Mouse (Mus musculus) limb, embryonic 15.5 days (tissue): ENCODE measurements at regions not wholly inside any gene's neighbourhood (a gene's known extent, or its start where the extent isn't known, plus 50 kb on each side); places are given as distances from the start of the nearest gene placed in this dataset.

ENCODE experiments used
- ATAC-seq: fragments of 200-750 bp; cut with Nextera tagmentation; 2 replicates; pipeline ENCODE4 v1.8.0; 2017; ENCODE audit warnings: low read depth, moderate TSS enrichment; ENCODE audit not compliant: insufficient number of reproducible peaks, low FRiP score, low TSS enrichment
- H3K27ac ChIP-seq: fragments of 300-500 bp; sonication (generic); 2 replicates; pipeline ENCODE4 v1.5.1; 2015; ENCODE audit warnings: moderate library complexity, mild to moderate bottlenecking, inconsistent platforms
- H3K27me3 ChIP-seq: fragments of 300-500 bp; sonication (generic); 2 replicates; pipeline ENCODE4 v1.6.1; 2015; ENCODE audit warnings: inconsistent platforms
- H3K36me3 ChIP-seq: fragments of 300-500 bp; sonication (generic); 2 replicates; pipeline ENCODE4 v1.6.1; 2015; ENCODE audit warnings: inconsistent platforms
- H3K4me1 ChIP-seq: fragments of 300-500 bp; sonication (generic); 2 replicates; pipeline ENCODE4 v1.6.1; 2015; ENCODE audit warnings: inconsistent platforms
- H3K4me2 ChIP-seq: fragments of 300-500 bp; sonication (generic); 2 replicates; pipeline ENCODE4 v1.6.1; 2015; ENCODE audit warnings: mild to moderate bottlenecking, inconsistent platforms
- H3K4me3 ChIP-seq: fragments of 300-500 bp; sonication (generic); 2 replicates; pipeline ENCODE4 v1.5.1; 2015; ENCODE audit warnings: mild to moderate bottlenecking, inconsistent platforms
- H3K9ac ChIP-seq: fragments of 300-500 bp; sonication (generic); 2 replicates; pipeline ENCODE4 v1.6.1; 2015; ENCODE audit warnings: inconsistent platforms
- H3K9me3 ChIP-seq: fragments of 300-500 bp; sonication (generic); 2 replicates; pipeline ENCODE4 v1.6.1; 2016; ENCODE audit warnings: inconsistent platforms
- WGBS: fragments of 180-500 bp; shearing (Covaris S2); methylation state at CpG from one replicate; pipeline ENCODE4 v1.1.7; 2015; 5-methylcytosine and 5-hydroxymethylcytosine counted together

- no peaks in the 10 kb centered on the region for H3K4me1 ChIP-seq
- H3K27ac ChIP-seq = no peak overlapping the region
- H3K4me2 ChIP-seq = no peak overlapping the region
- no peaks in the 10 kb centered on the region for H3K36me3 ChIP-seq
- 74% methylated on average over 2 of the region's 2 CpGs for WGBS
- no peak overlapping the region for H3K4me3 ChIP-seq
- H3K9me3 ChIP-seq = no peaks in the 10 kb centered on the region
- H3K9ac ChIP-seq = no peak overlapping the region
- ATAC-seq = no peak
- no peaks in the 10 kb centered on the region for H3K27me3 ChIP-seq
Observed at GRCm38 (mm10) chr8:42219857-42220600, 803.2 kb upstream of the Frg1 start.

- no peak overlapping the region for H3K27ac ChIP-seq
- H3K9me3 ChIP-seq = no peaks in the 10 kb centered on the region
- no peak overlapping the region for H3K9ac ChIP-seq
- no peaks in the 10 kb centered on the region for H3K36me3 ChIP-seq
- ATAC-seq = no peak
- WGBS = 43% methylated on average over 2 of the region's 2 CpGs
- H3K27me3 ChIP-seq = no peaks in the 10 kb centered on the region
- no peak overlapping the region for H3K4me2 ChIP-seq
- H3K4me1 ChIP-seq = no peaks in the 10 kb centered on the region
- H3K4me3 ChIP-seq = no peak overlapping the region
Observed at GRCm38 (mm10) chr8:42210943-42211342, 794.1 kb upstream of the Frg1 start.

GRCm38 (mm10) chr8:42209989-42210388 is 793.1 kb upstream of the Frg1 start:
- no peaks in the 10 kb centered on the region for H3K27me3 ChIP-seq
- H3K9ac ChIP-seq = no peak overlapping the region
- H3K27ac ChIP-seq = no peak overlapping the region
- ATAC-seq = no peak
- no peaks in the 10 kb centered on the region for H3K36me3 ChIP-seq
- H3K4me1 ChIP-seq = no peaks in the 10 kb centered on the region
- no peaks in the 10 kb centered on the region for H3K9me3 ChIP-seq
- H3K4me3 ChIP-seq = no peak overlapping the region
- no peak overlapping the region for H3K4me2 ChIP-seq

- Histone ChIP-seq H3K4me3 (no peak overlapping the region), H3K36me3 (no peaks in the 10 kb centered on the region), H3K4me1 (no peaks in the 10 kb centered on the region), H3K4me2 (no peak overlapping the region), H3K27ac (no peak overlapping the region), H3K27me3 (no peaks in the 10 kb centered on the region), H3K9ac (no peak overlapping the region), H3K9me3 (no peaks in the 10 kb centered on the region)
- ATAC-seq = no peak
- 80% methylated on average over 5 of the region's 5 CpGs for WGBS
Observed at GRCm38 (mm10) chr8:42197257-42197656, 780.4 kb upstream of the Frg1 start.

GRCm38 (mm10) chr8:42193902-42194550 is 777.2 kb upstream of the Frg1 start:
- Histone ChIP-seq H3K9ac (no peak overlapping the region), H3K27me3 (no peaks in the 10 kb centered on the region), H3K4me1 (no peaks in the 10 kb centered on the region), H3K27ac (no peak overlapping the region), H3K36me3 (no peaks in the 10 kb centered on the region), H3K9me3 (no peaks in the 10 kb centered on the region), H3K4me3 (no peak overlapping the region), H3K4me2 (no peak overlapping the region)
- 94% methylated on average over 1 of the region's 1 CpGs for WGBS
- ATAC-seq = no peak

- no peak for ATAC-seq
- H3K9ac ChIP-seq = no peak overlapping the region
- H3K9me3 ChIP-seq = no peaks in the 10 kb centered on the region
- no peak overlapping the region for H3K4me2 ChIP-seq
- H3K4me1 ChIP-seq = no peaks in the 10 kb centered on the region
- 47% methylated on average over 1 of the region's 1 CpGs for WGBS
- H3K27ac ChIP-seq = no peak overlapping the region
- H3K36me3 ChIP-seq = no peaks in the 10 kb centered on the region
- no peak overlapping the region for H3K4me3 ChIP-seq
- no peaks in the 10 kb centered on the region for H3K27me3 ChIP-seq
Observed at GRCm38 (mm10) chr8:42187083-42187482, 770.2 kb upstream of the Frg1 start.

- no peak overlapping the region for H3K27ac ChIP-seq
- no peaks in the 10 kb centered on the region for H3K9me3 ChIP-seq
- 76% methylated on average over 4 of the region's 4 CpGs for WGBS
- no peaks in the 10 kb centered on the region for H3K27me3 ChIP-seq
- H3K36me3 ChIP-seq = no peaks in the 10 kb centered on the region
- H3K4me2 ChIP-seq = no peak overlapping the region
- no peak overlapping the region for H3K4me3 ChIP-seq
- H3K4me1 ChIP-seq = no peaks in the 10 kb centered on the region
- H3K9ac ChIP-seq = no peak overlapping the region
- no peak for ATAC-seq
Observed at GRCm38 (mm10) chr8:42183288-42183878, 766.5 kb upstream of the Frg1 start.

GRCm38 (mm10) chr8:42162441-42162840 is 745.6 kb upstream of the Frg1 start:
- Histone ChIP-seq H3K9ac (no peak overlapping the region), H3K27ac (no peak overlapping the region), H3K27me3 (no peaks in the 10 kb centered on the region), H3K4me3 (no peak overlapping the region), H3K9me3 (no peaks in the 10 kb centered on the region), H3K4me2 (no peak overlapping the region), H3K36me3 (no peaks in the 10 kb centered on the region), H3K4me1 (no peaks in the 10 kb centered on the region)
- no peak for ATAC-seq
- WGBS = 74% methylated on average over 2 of the region's 2 CpGs

GRCm38 (mm10) chr8:42157006-42157405 is 740.1 kb upstream of the Frg1 start:
- ATAC-seq = no peak
- no peaks in the 10 kb centered on the region for H3K4me1 ChIP-seq
- no peak overlapping the region for H3K27ac ChIP-seq
- H3K36me3 ChIP-seq = no peaks in the 10 kb centered on the region
- H3K27me3 ChIP-seq = no peaks in the 10 kb centered on the region
- H3K4me3 ChIP-seq = no peak overlapping the region
- H3K9me3 ChIP-seq = no peaks in the 10 kb centered on the region
- WGBS = 70% methylated on average over 4 of the region's 4 CpGs
- H3K4me2 ChIP-seq = no peak overlapping the region
- H3K9ac ChIP-seq = no peak overlapping the region

GRCm38 (mm10) chr8:42156588-42156987 is 739.7 kb upstream of the Frg1 start:
- no peaks in the 10 kb centered on the region for H3K9me3 ChIP-seq
- no peak overlapping the region for H3K4me3 ChIP-seq
- H3K27me3 ChIP-seq = no peaks in the 10 kb centered on the region
- H3K4me2 ChIP-seq = no peak overlapping the region
- no peaks in the 10 kb centered on the region for H3K4me1 ChIP-seq
- H3K27ac ChIP-seq = no peak overlapping the region
- WGBS = 51% methylated on average over 1 of the region's 1 CpGs
- H3K36me3 ChIP-seq = no peaks in the 10 kb centered on the region
- ATAC-seq = no peak
- H3K9ac ChIP-seq = no peak overlapping the region

GRCm38 (mm10) chr8:42144685-42145084 is 727.8 kb upstream of the Frg1 start:
- Histone ChIP-seq H3K4me3 (no peak overlapping the region), H3K4me1 (no peaks in the 10 kb centered on the region), H3K27me3 (no peaks in the 10 kb centered on the region), H3K4me2 (no peak overlapping the region), H3K9ac (no peak overlapping the region), H3K36me3 (no peaks in the 10 kb centered on the region), H3K9me3 (no peaks in the 10 kb centered on the region), H3K27ac (no peak overlapping the region)
- ATAC-seq = no peak
- WGBS = 31% methylated on average over 5 of the region's 5 CpGs

GRCm38 (mm10) chr8:42144220-42144619 is 727.3 kb upstream of the Frg1 start:
- no peaks in the 10 kb centered on the region for H3K27me3 ChIP-seq
- no peak for ATAC-seq
- H3K4me1 ChIP-seq = no peaks in the 10 kb centered on the region
- no peak overlapping the region for H3K4me3 ChIP-seq
- no peak overlapping the region for H3K4me2 ChIP-seq
- 29% methylated on average over 8 of the region's 8 CpGs for WGBS
- H3K36me3 ChIP-seq = no peaks in the 10 kb centered on the region
- no peaks in the 10 kb centered on the region for H3K9me3 ChIP-seq
- no peak overlapping the region for H3K27ac ChIP-seq
- H3K9ac ChIP-seq = no peak overlapping the region
